18 mouse cellular contexts compared by ENCODE assay signal in genomic region chr9:43676011-43676410, GRCm38 (mm10).
"Had no signal": no experiment of that assay in that cellular context is flagged by ENCODE, and none has a peak within 500 bp of the region (broad histone marks: within the 10 kb centered on the region; RNA-seq: fewer than 3 reads in every experiment).

No protein-coding gene starts in this region.

- H3K36me3 ChIP-seq: limb, embryonic 15.5 days; liver, embryonic 12.5 days; midbrain, embryonic 15.5 days; neural tube, embryonic 12.5 days; stomach, embryonic 15.5 days had no signal

- H3K4me1 ChIP-seq: limb, embryonic 15.5 days; megakaryocyte, embryonic 14.5 days; stomach, embryonic 15.5 days had no signal

- H3K27me3 ChIP-seq: limb, embryonic 15.5 days; midbrain, embryonic 15.5 days had no signal

- H3K4me3 ChIP-seq: left cerebral cortex, adult 2 months; limb, embryonic 15.5 days; liver, embryonic 12.5 days; megakaryocyte, embryonic 14.5 days; midbrain, embryonic 15.5 days; neural tube, embryonic 12.5 days; stomach, embryonic 15.5 days had no signal

- H3K9me3 ChIP-seq: limb, embryonic 15.5 days; liver, embryonic 12.5 days; megakaryocyte, embryonic 14.5 days; midbrain, embryonic 15.5 days; neural tube, embryonic 12.5 days; stomach, embryonic 15.5 days had no signal

- DNase-seq: kidney, adult 18-20 months; kidney, postnatal 10 days; kidney, postnatal 4 days; lung, embryonic 14.5 days; lung, postnatal 10 days; retina, postnatal 1 day; right cerebral cortex, postnatal 4 days; spleen, adult 18-20 months; thymus, adult 2 months; thymus, postnatal 25 days had no signal

- H3K27ac ChIP-seq: left cerebral cortex, adult 2 months; limb, embryonic 15.5 days; liver, embryonic 12.5 days; macrophage; midbrain, embryonic 15.5 days; neural tube, embryonic 12.5 days; stomach, embryonic 15.5 days had no signal
